Mouse (Mus musculus) urinary bladder, adult 2 months (tissue): Measurements from ENCODE around the gene Glrb. TPM values are rescaled to one million over a fixed set of nuclear protein-coding genes. Genes with fewer than 3 reads are reported as not detected.

ENCODE experiments used
- DNase-seq: peaks from one replicate; pipeline ENCODE4 v3.0.0; 2022; ENCODE audit warnings: low spot score
- polyA plus RNA-seq: library from polyadenylated mRNA; depleted of rRNA; stranded (reverse); fragments of >200 nt; gene quantifications from 2 replicates; pipeline ENCODE4 v1.2.3, GENCODE M21; 2012; rRNA removed

Gene Glrb
- polyA plus RNA-seq, 1 experiment, result 1.0 TPM

- DNase-seq, result no peak
Measured at GRCm38 (mm10) chr3:80823975-80824374, 89.5 kb downstream of the Glrb start.

GRCm38 (mm10) chr3:80818619-80819018 lies 94.8 kb downstream of the Glrb start:
- DNase-seq, result no peak

DNA sequence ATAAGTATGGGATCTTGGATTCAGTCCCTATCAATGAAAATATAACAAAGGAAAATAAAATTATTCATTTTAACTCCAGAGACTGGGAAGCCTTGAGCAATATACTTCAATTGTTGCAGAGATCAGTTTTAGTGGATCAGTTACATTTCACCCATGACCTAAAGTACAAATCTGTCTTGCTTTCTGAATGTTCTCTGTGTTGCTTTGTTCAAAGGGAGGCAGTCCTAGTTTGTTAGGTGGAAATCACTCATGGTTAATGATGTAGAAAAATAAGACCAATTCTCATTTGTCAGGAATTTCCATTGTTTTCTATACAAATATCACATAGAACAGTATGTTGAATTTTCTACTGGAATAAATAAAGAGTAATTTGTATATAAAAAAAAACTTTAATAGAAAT lies 99.7 kb downstream of the Glrb start:
- DNase-seq, result no peak

DNA sequence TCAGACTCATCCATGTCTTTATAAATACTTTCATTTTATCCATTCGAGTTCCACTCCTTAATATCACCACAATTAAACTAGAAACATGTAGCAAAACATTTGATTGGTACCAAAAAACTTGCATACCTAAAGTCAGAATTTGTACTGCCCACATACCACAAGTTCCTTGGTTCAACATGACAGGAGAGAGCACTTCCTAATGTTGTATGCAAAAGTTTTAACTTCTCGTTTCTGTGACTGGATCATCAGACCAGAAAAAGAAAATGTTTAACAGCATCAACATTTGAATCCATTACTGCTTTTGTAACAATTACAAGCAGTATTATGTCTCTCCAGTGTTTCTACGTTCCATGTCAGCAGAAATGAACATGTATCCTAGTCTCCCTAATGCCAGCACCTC lies 101.2 kb downstream of the Glrb start:
- no peak for DNase-seq

DNA sequence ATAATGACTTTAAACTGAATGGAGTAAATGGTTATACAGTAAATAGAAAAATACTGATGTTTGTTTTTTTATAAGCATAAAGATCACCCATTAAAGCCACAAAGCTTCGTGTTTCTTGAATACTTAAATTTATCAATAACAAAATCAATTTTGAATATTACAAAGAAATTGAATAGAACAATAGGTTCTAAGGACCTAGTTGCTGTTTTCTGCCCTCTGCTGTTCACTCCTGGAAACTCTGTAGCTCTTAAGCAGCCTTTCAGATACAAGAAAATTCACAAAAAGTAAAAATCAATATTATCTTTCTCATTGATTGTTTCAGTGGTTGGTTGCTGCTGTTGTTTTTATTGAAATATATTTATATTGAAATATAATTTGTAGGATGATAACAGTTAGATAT lies 108.1 kb downstream of the Glrb start:
- no peak for DNase-seq

- DNase-seq, result no peak
Measured at GRCm38 (mm10) chr3:80803811-80804210, 109.6 kb downstream of the Glrb start.

GRCm38 (mm10) chr3:80803211-80803610 lies 110.2 kb downstream of the Glrb start:
- no peak for DNase-seq

DNA sequence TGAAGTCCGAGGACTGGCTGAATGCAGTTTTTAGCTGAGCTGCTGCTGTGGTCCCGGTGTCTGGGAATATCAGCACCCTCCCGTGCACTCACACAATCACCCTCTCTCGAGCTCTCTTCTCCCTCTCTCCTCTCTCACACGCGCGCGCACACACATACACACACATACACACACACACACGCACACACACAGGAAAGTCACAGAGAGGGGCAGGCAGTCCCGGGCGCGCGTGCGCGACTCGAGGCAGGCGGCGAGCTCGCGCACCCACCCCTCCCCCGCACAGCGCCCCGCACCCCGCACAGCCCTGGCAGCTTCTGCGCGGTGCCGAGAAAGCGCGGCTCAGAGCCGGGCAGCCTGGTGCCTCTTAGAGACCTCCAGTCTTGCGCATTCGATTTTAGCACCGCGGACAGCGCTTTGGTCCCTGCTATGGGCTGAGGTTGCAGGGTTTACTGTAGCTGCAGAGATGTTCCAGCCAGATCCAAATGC lies 110.8 kb downstream of the Glrb start, which contains the start of gene Gria2:
Gene Gria2 (minus strand): TSS at position 240 of the 486 bp plus-strand sequence.
- peak; percentile 25 for DNase-seq

GRCm38 (mm10) chr3:80801827-80802310 lies 111.6 kb downstream of the Glrb start:
- DNase-seq, result no peak

DNA sequence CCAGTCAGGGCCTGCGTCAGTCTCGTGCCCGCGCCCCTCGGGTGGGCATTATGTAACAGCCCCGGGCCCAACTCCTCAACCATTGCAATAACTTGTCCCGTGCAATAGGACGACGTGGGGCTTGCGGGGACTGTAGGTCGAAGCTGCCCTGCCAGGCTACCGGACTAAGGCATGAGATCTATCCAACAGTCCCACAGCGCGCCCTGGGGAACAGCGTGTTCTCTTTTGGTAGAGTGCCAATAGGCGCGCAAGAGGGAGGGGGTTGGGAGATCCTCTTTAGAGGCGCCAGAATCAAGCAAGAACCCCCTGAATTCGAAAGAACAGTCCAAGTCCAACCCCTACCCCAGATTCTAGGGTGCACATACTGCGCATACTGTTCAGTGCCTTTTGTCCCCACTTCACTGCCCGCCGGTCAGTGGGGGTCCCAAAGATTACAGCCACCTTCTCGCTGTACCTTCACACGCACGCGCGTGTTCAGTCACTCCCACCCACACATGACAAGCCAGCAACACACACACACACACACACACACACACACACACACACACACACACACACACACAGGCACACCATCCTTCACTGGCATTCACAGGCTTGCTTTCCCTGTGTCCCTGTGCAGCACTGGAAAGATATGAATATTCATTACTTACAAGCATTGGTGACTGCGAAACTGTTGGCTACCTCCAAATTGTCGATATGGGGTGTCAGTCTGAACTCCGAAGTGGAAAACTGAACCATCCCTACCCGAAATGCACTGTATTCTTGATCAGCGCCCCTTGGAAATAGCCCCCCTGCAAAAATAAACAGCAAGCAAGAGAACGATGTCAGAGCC lies 112.2 kb downstream of the Glrb start:
- DNase-seq, result no peak

DNA sequence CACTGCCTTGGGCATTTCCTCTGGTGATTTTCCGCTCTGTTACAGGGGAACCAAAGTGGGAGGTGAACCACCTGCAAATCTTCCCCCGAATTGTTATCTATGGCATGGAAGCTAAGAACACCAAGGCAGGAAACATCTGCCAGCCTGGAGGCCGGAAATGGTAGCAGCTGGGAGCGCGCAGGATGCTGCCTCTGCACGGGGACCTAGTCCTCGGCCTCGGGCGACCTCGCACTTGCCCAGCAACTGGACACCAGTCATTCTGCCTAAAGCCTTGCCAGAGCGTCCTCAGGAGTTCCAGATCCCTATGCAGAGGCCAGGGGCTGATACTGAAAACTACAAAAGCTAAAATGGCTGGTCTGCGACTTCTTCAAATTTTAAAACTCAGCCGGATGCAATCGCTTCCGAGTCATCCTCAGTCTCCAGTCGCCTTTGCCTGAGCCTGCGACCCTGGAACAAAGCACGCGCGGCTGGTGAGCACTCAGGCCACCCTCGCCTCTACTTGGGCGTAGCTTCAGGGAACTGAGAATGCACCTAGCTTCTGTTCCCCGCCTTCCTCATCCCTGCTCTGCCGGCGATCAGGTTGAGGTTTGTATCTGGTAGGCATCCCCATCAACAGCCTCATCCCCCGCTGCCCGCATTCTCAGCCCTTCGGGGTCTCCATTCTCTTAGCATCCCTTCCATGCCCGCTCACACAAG lies 113.0 kb downstream of the Glrb start:
- DNase-seq, result no peak

DNA sequence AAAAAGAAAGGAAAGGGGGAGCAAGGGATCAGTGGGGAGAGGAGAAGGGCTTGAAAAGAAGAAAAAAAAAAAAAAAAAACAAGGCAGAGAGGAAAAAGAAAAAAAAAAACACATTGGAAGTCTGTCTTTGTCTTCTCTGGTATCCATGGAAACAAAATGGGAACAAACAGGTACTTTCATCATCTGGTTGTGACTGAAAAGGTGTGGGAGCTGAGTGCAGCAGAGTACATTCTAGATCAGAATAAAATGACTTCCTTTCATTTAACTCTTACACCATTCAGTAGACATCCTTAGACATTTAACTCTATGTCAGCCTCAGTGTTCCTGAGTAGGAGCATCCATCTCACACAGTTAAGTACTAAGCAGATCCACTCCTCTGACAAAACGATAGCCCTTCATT lies 115.5 kb downstream of the Glrb start:
- no peak for DNase-seq

DNA sequence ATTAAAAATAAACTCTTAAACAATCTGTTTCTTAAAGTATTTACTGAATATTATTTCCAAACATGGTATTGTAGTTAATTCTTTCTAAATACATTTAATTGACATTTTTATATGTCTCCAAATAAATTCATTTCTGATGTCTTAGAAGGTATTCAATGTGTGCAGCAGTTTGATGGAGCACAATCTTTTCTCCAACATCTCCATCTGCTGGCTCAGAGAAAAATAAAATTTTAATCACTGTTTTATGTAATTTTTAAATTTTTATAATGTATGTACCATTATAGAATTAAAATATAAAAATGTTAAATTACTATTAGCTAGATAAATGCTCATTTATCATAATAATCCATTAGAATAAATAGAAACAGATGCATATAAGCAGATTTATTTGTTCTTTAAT lies 116.7 kb downstream of the Glrb start:
- no peak for DNase-seq

- DNase-seq, result no peak
Measured at GRCm38 (mm10) chr3:80795284-80795683, 118.2 kb downstream of the Glrb start.

Other genes starting within 250 kb of the Glrb start
- 0.04 TPM in 2 replicates for gene Gria2, start 110.8 kb downstream of the Glrb start, polyA plus RNA-seq
- 13.4 and 16.4 TPM in 2 replicates for gene Pdgfc, start 122.8 kb upstream of the Glrb start, polyA plus RNA-seq